Mouse (Mus musculus): Measurements from ENCODE around the gene Dazap2.
"Not testable (repeated sequence)": the region's sequence is repeated elsewhere in the genome, so short reads cannot be mapped to it uniquely, and the experiment has no call there.

The Dazap2 gene

GRCm38 (mm10) chr15:100614996-100615824 is at the start of gene Dazap2:
Dazap2 (plus strand) TSS chr15:100615349.
- peak; percentile 100 for DNase-seq (ENCODE audit: low spot score)

GRCm38 (mm10) chr15:100566531-100566930 is 48.6 kb upstream of the Dazap2 start:
- no peak for DNase-seq (ENCODE audit: low spot score)

GRCm38 (mm10) chr15:100569239-100569638 is 45.9 kb upstream of the Dazap2 start:
- DNase-seq (ENCODE audit: low spot score), result no peak

- no peak for DNase-seq (ENCODE audit: low spot score)
These were observed 41.2 kb upstream of the Dazap2 start for GRCm38 (mm10) chr15:100573946-100574345.

GRCm38 (mm10) chr15:100574378-100574777 is 40.8 kb upstream of the Dazap2 start:
- no peak for DNase-seq (ENCODE audit: low spot score)

GRCm38 (mm10) chr15:100575366-100575765 is 39.8 kb upstream of the Dazap2 start:
- DNase-seq (ENCODE audit: low spot score), result peak; percentile 18

- DNase-seq (ENCODE audit: low spot score), result no peak
These were observed 38.8 kb upstream of the Dazap2 start for GRCm38 (mm10) chr15:100576392-100576791.

GRCm38 (mm10) chr15:100576810-100577209 is 38.3 kb upstream of the Dazap2 start:
- DNase-seq (ENCODE audit: low spot score), result no peak

GRCm38 (mm10) chr15:100577972-100578371 is 37.2 kb upstream of the Dazap2 start:
- DNase-seq (ENCODE audit: low spot score), result no peak

- DNase-seq (ENCODE audit: low spot score), result no peak
These were observed 35.0 kb upstream of the Dazap2 start for GRCm38 (mm10) chr15:100580108-100580507.

- no peak for DNase-seq (ENCODE audit: low spot score)
These were observed 29.2 kb upstream of the Dazap2 start for GRCm38 (mm10) chr15:100585931-100586330.

GRCm38 (mm10) chr15:100587166-100587565 is 28.0 kb upstream of the Dazap2 start:
- DNase-seq (ENCODE audit: low spot score), result peak; percentile 25

GRCm38 (mm10) chr15:100588297-100588696 is 26.9 kb upstream of the Dazap2 start:
- no peak for DNase-seq (ENCODE audit: low spot score)

GRCm38 (mm10) chr15:100590436-100590835 is 24.7 kb upstream of the Dazap2 start:
- DNase-seq (ENCODE audit: low spot score), result no peak

GRCm38 (mm10) chr15:100592817-100593216 is 22.3 kb upstream of the Dazap2 start:
- DNase-seq (ENCODE audit: low spot score), result no peak

GRCm38 (mm10) chr15:100598287-100598882 is 16.8 kb upstream of the Dazap2 start:
- DNase-seq (ENCODE audit: low spot score), result no peak

- DNase-seq (ENCODE audit: low spot score), result no peak
These were observed 16.3 kb upstream of the Dazap2 start for GRCm38 (mm10) chr15:100598883-100599275.

GRCm38 (mm10) chr15:100599276-100600046 is 15.7 kb upstream of the Dazap2 start, which contains the start of gene Pou6f1:
Pou6f1 (minus strand) TSS chr15:100599984.
- no peak for DNase-seq (ENCODE audit: low spot score)

GRCm38 (mm10) chr15:100600047-100600695 is 15.0 kb upstream of the Dazap2 start:
- peak; percentile 73 for DNase-seq (ENCODE audit: low spot score)

GRCm38 (mm10) chr15:100600696-100601272 is 14.4 kb upstream of the Dazap2 start:
- DNase-seq (ENCODE audit: low spot score), result no peak

GRCm38 (mm10) chr15:100601669-100602068 is 13.5 kb upstream of the Dazap2 start:
- no peak for DNase-seq (ENCODE audit: low spot score)

GRCm38 (mm10) chr15:100606677-100607076 is 8.5 kb upstream of the Dazap2 start:
- not testable (repeated sequence) for DNase-seq (ENCODE audit: low spot score)

All from yolk sac, embryonic 10.5 days (tissue).